Mouse (Mus musculus) T-helper 1 cell (primary cell): Measurements from ENCODE around the gene 4931409K22Rik.

Experiments
- in situ Hi-C: fragments of 300-600 bp; cut with MboI, MseI; formaldehyde crosslinking; loops from one replicate; pipeline ENCODE4 v1.15.1; 2025; ENCODE audit warnings: high pct_unique_total_duplicates

The 4931409K22Rik gene

DNA sequence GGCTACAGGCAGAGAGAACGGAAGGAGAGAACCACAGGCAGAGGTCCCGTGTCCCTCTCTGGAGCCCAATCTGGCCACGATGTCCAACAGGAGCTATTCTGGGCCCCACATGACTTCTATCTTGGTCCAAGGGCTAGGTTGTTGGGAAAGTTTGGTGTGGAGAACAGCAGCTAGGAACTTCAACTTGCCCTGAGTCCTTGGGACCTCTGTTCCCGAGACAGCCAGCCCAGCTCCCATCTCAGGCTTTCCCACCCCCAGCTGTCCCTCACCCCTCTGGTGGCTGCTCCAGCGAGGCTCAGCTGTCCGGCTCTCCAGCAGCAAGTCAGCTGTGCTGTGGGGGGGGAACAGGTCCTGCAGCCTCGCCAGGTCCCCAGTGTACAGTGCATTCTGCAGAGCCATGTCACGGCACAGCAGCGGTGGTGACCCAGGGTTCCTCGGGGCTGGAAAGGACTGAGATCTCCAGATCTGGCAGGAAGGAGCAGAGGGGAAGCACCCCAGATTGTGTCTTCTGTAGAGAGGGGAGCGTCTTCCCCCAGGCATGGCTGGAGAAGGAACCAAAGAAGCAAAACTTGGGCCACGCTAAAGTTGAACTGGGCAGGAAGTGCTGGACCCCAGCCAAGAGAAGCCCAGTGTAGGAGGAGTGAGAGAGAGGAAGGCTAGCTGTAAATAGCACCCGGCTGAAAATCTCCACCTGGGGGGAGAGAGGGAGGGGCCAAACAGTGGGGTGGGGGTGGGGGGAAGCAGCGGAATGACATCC, 16.0 kb downstream of the 4931409K22Rik start, which contains the start of gene Asb10:
TSS of gene Asb10 (minus strand) at position 592 of the 757 bp plus-strand sequence.
- in situ Hi-C loops = no loop called here

DNA sequence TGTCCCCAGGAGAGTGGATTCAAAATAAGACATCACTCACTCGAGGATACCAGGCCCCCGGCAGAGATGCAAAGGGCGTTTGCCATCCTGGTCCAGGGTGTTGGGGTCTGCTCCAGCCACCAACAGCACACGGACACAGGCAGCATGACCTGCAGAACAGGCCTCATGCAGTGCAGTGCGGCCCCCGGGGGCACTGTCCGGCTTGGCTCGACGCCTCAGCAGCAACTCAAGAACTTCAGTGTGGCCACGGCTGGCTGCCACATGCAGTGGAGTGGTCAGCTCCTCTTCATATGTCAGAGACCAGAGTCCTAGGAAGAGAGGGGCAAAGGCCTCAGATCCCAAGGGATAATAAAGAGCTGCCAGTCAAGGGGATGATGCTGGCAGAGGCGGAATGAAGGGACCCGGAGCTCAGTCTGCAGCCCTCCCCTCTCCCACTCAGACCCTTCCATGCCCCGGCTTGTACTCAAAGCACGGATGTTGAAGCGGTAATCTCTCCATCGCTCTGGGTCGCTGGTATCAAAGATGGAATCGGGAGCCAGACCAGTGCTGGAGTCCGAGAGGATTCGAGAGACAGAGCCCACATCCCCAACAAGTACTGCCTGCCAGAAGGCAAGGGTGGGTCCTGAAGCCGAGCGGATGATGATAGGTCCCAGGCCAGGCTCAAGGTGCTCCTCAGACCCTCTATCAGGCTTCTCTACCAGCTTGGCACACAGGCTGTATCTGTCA, 16.9 kb downstream of the 4931409K22Rik start:
- in situ Hi-C loops = no loop called here

DNA sequence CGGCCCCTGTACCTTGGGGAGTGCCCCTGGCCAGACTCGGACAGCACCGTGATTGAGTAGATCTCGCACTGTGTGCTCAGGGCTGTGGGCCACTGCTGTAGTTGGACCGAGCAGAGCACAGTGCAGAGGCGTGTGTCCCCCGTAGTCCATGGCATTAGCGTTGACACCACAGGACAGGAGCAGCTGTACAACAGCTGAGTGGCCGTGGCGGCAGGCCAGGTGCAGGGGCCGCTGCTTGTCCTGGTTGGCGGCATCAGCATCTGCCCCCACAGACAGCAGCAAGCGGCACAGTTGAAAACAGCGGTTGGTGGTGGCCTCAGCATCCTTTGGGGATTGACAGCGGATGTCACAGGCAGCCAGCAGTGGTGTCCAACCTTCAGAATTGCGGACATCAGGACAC, 19.0 kb downstream of the 4931409K22Rik start:
- in situ Hi-C loops = no loop called here

DNA sequence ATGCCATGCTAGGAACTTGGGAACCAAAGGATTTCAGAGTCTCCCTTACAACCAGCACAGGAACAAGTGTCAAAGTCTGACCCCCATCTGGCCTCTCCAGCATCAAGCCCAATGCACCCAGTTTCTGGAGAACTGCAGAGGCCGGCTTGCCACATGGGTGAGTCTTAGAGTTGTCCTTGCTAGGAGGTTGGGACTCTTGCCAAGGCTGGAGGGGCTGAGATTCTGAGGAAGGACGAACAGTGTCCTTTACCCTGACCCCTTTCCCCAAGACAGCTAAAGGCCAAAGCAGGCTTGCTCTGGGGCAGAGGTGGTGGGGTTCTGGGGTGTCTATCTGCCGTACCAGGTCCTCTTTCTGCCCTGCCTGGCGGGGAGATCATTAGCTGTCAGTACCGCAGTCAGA, 20.1 kb downstream of the 4931409K22Rik start:
- in situ Hi-C loops = no loop called here

DNA sequence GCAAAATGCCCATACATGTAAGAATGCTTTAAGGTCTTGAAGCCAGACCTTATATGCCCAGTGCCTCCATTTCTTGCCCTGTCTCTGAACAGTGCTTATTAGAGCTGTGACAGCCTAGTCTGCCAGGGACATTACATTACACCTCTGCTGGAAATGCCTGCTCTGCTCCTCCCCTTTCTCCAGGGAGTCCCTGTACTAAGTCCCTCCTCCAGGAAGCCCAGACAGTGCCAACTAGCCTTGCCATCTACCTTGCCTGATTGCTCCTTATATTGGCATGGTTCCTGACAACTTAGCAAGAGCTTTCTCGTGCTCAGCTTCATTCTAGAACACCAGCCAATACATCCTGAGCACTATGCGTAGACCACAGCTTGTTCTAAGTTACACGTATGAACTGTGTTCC, 20.9 kb downstream of the 4931409K22Rik start:
- in situ Hi-C loops = no loop called here

DNA sequence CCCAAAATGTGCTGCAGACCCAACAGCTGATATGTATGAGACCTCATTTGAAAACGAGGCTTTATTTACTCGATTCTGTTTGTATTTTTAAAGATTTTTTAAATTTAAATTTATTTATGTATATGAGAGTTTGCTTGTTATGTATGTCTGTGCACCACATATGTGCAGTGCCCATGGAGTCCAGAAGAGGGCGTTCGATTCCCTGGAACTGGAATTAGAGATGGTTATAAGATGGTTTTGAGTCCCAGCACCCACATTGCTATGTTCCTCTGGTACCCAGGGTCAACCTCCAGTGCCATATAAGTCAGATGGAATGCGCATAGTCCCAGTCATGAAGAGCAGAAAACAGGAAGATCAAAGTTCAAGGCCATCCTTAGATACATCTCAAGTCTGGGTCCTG, 22.3 kb downstream of the 4931409K22Rik start:
- in situ Hi-C loops = no loop called here

DNA sequence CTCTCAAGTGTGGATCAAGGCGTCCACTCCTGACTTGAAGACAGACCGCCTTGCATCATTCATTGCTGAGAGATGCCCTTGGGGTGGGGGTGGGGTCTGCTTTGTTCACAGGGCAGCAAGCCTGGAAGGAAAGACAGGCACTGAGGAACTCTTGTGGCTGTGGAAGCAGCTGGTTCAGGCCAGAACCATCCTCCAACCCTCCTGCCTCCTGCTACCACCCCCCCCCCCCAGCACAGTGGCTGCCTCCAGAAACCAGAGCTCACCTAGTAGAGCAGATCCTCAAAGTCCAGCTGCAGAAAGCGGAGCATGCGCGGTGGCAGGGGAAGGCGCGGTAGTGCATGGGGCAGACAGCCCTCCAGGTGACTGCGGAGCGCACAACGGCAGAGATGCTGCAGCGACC, 23.2 kb downstream of the 4931409K22Rik start:
- in situ Hi-C loops = no loop called here

DNA sequence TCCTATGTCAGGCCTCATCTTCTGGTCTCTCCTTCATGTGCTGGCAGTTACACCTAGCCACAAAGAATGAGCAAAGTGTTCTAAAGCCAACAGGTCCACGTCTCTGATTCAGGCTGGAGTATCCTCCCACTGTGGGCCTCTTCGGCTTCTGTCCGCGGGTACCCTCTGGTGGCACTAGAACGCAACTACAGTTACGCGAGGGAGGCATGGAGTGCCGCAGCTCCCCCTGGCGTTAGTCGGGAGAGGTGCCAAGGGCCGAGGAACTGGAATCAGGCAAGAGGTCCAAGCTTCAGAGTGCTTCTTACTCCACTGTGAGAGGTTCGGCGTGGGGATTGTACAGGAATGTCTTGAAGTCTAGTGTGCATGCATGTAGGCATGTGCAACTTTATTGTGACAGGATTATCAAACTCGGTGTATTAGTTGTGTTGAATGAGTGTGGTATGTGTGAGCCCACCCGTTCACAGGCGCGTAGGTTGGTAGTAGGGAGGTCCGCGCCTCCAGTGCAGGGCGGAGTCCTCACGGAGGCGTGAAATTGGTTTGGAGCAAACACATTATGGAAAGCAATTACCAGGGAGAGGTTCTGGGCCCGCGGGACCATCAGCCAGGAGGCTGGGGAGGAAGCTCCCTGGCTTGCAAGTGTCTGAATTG, 26.4 kb downstream of the 4931409K22Rik start:
- in situ Hi-C loops = no loop called here

DNA sequence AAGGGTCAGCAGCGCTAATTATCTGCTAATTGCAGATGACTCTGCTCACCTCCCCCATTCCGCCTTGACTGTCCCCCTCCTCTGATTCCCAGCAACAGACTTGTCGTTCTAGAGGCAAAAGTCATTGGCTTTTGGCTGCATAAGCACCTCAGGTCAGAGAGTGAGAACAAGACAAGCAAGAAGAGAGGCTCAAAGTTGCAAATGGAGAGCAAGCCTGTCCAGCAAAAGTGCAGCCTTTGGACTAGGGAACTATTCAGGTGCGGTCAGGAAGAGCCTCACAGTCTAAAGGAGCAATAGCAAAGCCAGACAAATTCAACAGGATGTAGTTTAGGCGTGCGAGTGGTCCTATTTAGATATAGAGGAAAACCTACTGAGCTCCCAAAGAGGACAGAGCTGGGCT, 28.8 kb downstream of the 4931409K22Rik start:
- in situ Hi-C loops = no loop called here

DNA sequence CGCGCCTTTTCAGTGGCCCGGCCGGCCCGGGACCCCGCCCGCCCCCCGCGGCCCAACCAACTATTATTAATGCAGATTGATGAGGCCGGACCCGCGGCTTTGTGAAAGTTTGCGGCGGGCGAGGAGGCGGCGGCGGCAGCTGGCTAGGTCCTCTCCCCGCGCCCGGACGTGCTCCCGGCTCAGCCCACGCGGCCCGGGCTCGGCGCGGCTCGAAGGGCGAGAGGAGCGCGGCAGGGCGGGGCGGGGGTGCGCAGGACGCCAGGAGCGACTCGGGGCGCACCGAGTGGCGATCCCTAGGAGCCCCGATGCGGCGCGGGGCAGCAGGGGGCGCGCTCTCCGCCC, 29.7 kb downstream of the 4931409K22Rik start, which contains the start of gene Gbx1:
TSS of gene Gbx1 (minus strand) at position 314 of the 342 bp plus-strand sequence.
- in situ Hi-C loops = no loop called here

DNA sequence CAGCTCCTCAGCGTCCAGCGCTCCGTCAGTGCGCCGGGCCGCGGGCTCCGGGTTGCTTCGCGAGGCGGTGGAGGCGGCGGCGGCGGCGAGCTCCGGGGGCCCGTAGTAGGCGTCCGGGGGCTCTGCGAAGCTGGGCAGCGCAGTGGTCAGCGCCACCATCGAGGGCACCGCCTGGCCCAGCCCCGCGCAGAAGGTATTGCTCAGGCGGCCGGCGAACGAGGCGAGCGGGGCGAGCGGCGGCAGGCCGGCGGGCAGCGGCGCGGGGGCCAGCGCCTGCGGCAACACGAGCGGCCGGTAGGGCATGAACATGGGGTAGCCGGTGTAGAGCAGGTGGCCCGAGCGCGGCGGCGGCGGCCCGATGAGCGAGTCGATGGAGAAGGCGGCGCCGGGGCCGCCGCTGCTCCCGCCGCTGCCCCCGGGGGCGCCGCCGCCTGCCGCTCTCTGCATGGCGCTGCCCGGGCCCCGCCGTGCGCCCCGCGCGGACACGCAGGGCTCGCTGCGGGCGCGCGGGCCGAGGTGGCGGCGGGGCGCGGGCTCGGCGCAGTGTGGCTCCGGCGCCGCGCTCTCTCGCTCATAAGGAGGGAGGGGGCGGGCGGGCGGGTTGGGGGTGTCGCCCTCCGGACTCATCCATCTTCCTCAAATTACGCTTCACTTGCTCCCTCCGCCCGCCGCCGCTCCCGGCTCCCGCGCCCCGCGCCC, 30.3 kb downstream of the 4931409K22Rik start:
- in situ Hi-C loops = no loop called here

DNA sequence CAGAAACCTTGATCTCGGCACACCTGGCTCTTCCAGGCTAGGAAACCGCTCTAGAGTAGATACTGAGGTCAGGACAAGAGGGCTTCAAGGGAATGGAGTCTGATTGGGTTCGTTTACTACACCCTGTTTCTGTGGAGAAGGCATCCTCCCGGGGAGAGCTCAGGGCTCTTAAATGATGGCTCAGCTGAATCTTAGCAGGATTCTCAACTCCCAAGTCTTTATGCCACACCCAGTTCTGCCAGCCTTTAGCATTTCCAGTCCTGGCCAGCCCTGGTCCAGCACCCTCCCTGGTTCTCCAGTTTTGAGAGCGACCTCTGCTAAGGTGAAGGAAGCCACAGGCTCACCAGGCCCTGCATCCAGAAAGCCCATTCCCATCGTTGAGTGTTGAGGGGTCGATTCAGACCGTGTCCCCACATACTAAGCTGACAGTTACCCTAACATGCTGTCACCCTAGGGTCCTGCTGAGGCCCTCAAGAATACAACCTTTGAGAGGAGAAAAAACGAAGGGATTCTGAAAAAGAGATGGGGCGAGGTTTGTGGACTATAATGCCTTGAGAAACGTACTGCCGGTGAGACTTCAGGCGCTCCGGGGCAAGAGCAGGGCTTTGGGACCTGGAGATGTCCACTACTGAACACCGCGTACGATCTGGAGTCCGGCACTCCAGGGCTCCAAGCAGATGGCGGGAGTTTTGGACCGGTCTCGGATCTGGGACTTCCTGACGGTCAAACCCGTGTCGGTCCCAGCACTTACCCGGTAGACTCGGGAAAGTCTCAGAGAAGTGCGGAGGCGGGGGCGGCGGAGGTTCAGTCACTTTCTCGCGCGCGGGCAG, 31.0 kb downstream of the 4931409K22Rik start:
- in situ Hi-C loops = no loop called here

DNA sequence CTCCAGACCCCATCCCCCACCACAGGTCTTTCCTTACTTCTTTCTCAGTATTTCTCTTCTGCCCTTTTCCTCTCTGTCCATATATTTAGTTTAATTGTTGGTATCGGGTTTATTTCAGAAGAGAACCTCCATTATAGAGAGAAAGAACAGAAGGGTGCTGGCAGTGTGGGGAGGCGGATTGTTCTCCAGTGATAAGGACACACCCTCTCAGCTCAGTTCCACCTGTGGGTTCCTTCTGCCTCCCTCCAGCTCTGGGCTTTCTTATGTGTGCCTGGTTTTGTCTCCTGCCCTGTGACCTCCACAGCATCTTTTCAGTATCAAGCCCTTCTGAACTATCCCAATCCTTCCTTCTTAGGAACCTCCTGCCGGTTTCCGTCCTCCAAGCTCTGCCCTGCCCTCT, 32.1 kb downstream of the 4931409K22Rik start:
- in situ Hi-C loops = no loop called here

DNA sequence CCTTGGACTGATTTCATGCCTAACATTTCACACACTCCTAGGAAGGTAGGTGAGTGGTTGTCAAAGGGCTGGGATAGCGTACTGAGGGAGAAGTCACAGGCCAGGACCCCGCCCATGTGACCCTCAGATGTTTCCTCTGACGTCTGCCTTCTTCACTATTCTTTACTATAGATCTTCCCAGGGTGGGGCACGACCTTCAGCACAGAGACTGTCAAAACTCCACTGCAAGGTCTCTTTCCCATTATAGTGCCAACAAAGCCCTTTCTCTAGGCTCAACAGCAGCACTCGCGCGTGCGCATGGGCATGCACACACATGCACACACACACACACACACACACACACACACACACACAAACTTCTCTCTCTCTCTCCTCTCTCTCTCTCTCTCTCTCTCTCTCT, 32.8 kb downstream of the 4931409K22Rik start:
- in situ Hi-C loops = no loop called here

DNA sequence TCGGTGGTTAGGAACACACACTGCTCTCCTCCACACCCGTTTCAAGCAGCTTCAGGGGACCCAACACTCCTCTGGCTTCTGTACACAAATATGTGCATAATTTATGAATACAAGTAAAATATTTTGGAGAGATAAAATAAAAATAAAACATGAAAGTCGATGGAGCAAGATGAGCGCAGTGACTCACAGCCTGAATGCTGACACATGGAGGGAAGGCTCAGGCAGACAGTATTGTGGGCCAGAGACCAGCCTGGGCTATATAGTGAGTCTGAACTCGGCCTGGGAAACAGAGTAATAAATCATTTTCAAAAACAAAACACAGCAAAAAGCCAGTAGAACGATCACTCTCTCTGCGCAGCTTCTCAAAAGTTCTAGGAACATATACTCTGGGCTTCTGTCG, 35.2 kb downstream of the 4931409K22Rik start:
- in situ Hi-C loops = no loop called here

DNA sequence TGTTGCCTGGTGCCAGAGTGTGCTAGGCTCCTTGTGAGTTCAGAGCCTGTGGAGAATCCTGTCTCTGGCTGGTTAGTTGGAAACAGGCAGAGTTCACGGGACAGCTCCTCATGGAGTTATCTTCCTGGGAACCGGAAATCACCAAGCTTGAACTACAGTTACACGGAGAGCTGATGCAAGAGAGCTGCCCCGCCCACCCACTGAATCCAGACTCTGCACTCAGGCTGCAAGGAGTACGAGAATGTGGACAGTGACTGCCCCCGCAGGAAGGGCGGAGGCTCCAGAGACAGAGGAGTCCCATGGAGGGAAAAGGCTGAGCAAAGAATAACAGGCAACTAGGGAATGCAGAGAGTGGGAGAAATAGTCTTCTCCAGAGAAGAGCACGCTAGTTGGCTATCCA, 44.3 kb downstream of the 4931409K22Rik start:
- in situ Hi-C loops = no loop called here

DNA sequence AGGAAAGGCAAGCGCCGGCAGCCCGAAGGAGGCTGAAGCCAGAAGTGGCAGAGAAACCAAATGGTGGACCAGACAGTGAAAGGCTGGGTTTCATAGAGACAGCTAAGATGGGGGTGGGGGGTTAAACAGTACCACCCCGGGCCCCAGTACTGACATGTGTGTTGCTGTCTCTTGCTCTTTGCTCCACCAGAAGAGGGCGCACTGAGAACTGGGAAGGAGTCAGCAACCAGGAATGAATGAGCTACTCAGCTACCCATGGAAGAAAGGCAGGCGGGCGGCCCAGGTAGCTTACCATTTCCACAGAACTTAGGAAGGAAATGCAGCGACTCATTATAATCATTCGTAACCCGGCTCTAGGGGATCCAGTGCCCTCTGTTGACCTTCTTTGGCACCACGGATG, 46.0 kb downstream of the 4931409K22Rik start:
- in situ Hi-C loops = no loop called here

DNA sequence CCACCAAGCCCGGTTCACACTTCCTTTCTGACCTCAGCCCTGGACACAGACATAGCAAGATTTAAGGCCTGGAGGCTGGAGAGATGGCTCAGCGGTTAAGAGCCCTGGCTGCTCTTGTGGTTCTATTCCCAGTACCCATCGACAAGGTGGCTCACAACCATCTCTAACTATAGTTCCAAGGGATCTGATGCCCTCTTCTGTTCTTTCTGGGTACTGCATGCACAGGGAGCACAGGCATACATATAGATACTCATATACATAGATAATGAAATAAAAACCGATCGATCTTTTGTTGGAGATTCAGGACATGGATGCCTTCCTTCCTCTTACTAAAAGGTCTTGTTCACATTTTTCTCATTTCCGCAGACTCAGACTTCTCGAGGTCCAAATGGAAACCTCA, 48.2 kb downstream of the 4931409K22Rik start:
- in situ Hi-C loops = no loop called here

DNA sequence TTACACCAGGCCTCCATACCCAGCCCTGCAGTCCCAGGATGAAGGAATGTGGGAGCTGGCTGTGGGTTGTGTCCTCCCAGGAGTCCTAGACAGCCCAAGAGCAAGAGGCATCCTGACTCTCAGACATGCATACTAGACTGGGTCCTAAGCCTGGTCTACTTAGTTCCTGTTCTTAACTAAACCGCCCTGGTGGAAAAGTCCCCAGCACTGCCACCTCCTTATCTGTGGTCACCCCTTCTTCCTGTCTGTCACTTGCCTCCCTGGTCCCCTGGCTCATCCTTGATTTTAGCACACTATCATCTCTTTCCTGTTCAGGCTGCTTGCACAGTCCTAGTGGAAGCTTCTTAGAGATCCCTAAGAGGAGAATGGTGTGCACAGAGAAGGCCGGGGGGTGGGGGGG, 51.1 kb downstream of the 4931409K22Rik start:
- in situ Hi-C loops = no loop called here

DNA sequence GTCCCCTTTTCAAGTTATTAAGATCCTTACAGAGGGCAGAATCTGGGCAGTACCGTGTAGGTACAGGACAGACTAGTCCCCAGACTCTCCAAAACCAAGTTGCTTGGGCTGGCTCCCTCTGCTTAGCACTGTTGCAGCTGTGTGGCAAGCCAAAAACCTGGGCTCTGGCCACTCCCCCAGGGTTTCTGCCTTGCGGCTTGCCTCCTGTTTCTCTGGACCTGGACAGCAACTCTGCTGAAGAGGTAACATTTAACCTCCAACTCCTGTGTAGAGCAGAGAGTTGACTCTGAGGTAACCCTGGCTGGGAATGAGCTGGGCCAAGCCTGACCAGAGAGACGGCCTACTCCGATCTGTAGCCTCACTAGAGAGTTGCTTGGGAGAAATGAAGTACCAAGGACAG, 53.8 kb downstream of the 4931409K22Rik start:
- in situ Hi-C loops = no loop called here

DNA sequence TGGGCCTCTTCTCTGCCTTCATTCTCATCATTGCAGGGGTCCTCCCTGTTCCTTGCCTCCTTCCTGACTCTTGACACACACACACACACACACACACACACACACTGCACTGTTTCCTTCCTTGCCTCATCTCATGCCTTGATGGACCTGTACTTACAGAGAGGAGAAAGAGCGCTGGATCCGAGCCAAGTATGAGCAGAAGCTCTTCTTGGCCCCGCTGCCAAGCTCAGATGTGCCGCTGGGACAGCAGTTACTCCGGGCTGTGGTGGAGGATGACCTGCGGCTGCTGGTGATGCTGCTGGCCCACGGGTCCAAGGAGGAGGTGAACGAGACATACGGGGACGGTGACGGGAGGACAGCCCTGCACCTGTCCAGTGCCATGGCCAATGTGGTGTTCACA, 55.8 kb downstream of the 4931409K22Rik start:
- in situ Hi-C loops = no loop called here
